Mouse (Mus musculus) forebrain, embryonic 11.5 days (tissue): ENCODE measurements around the gene Gm1113. TPM values are rescaled to one million over a fixed set of nuclear protein-coding genes. Genes with fewer than 3 reads are reported as not detected.

Experiments
- polyA plus RNA-seq: library from polyadenylated mRNA; unstranded; fragments of >200 nt; fragmentation: Nextera tagmentation; extraction: Ambion mirVana; gene quantifications from 2 replicates; pipeline ENCODE4 v1.2.1, GENCODE M21; 2014

Gene Gm1113
- polyA plus RNA-seq, 1 experiment from 2014 or later: not detected

Other genes starting within 250 kb of the Gm1113 start
- gene Cdon, start 97.1 kb downstream of the Gm1113 start, polyA plus RNA-seq: 16.4 and 17.2 TPM in 2 replicates
- gene Ddx25, start 40.3 kb upstream of the Gm1113 start, polyA plus RNA-seq: 8.2 and 8.8 TPM in 2 replicates
- gene Pus3, start 40.3 kb upstream of the Gm1113 start, polyA plus RNA-seq: 21.8 TPM in 2 replicates
- gene Pate2, start 52.0 kb upstream of the Gm1113 start, polyA plus RNA-seq: 0.75 and 1.0 TPM in 2 replicates
- 31.1 and 34.2 TPM in 2 replicates for gene Hyls1, start 52.1 kb upstream of the Gm1113 start, polyA plus RNA-seq
- not detected in 2 replicates for gene Pate4, start 93.7 kb upstream of the Gm1113 start, polyA plus RNA-seq
- gene Pate3, start 129.9 kb upstream of the Gm1113 start, polyA plus RNA-seq: not detected in 2 replicates
- not detected in 2 replicates for gene Pate1, start 169.1 kb upstream of the Gm1113 start, polyA plus RNA-seq
- gene Gm17677, start 222.8 kb upstream of the Gm1113 start, polyA plus RNA-seq: not detected in 2 replicates